20 mouse cellular contexts compared by ENCODE assay signal in genomic region chrX:159199495-159199894, GRCm38 (mm10). TPM values are rescaled to one million over a fixed set of nuclear protein-coding genes. Genes with fewer than 3 reads are reported as not detected.
DNase-seq lines count a peak whose midpoint lies in the region; ATAC-seq and TF ChIP-seq lines count a peak whose summit lies in the region.
"Had no signal": no experiment of that assay in that cellular context is flagged by ENCODE, and none has a peak within 500 bp of the region (broad histone marks: within the 10 kb centered on the region; RNA-seq: fewer than 3 reads in every experiment).

No protein-coding gene starts in this region.

- H3K4me1 ChIP-seq in bone marrow macrophage, adult 2 months (ENCODE audit: control insufficient read depth, insufficient read depth, low read length), result peaks cover 16% of the 10 kb centered on the region
- no peaks in the 10 kb centered on the region for H3K4me1 ChIP-seq in embryonic facial prominence, embryonic 10.5 days
- H3K4me1 ChIP-seq in hindbrain, embryonic 14.5 days (replicated peaks; ENCODE audit: control insufficient read depth, insufficient read depth, low read length), result no peaks in the 10 kb centered on the region
- H3K4me1 ChIP-seq: hindbrain, embryonic 12.5 days; liver, embryonic 12.5 days; lung, embryonic 15.5 days; midbrain, embryonic 13.5 days; neural tube, embryonic 12.5 days had no signal

- peak overlapping the region; percentile 94 for H3K27ac ChIP-seq in bone marrow macrophage, adult 2 months (ENCODE audit: insufficient read depth, low read depth, low read length)
- H3K27ac ChIP-seq in embryonic facial prominence, embryonic 10.5 days (replicated peaks), result no peak overlapping the region
- H3K27ac ChIP-seq in hindbrain, embryonic 14.5 days, result no peak overlapping the region
- H3K27ac ChIP-seq: hindbrain, embryonic 12.5 days; layer of hippocampus, adult 2 months; liver, embryonic 12.5 days; lung, embryonic 15.5 days; midbrain, embryonic 13.5 days; neural tube, embryonic 12.5 days had no signal

- no peak overlapping the region for H3K9ac ChIP-seq in hindbrain, embryonic 14.5 days
- H3K9ac ChIP-seq: hindbrain, embryonic 12.5 days; liver, embryonic 12.5 days; lung, embryonic 15.5 days; midbrain, embryonic 13.5 days; neural tube, embryonic 12.5 days had no signal

- H3K4me3 ChIP-seq in bone marrow macrophage, adult 2 months (ENCODE audit: insufficient read depth, low read length), result no peak overlapping the region; the same call in 1 of the 2 replicates
- H3K4me3 ChIP-seq in embryonic facial prominence, embryonic 10.5 days, result no peak overlapping the region
- H3K4me3 ChIP-seq in hindbrain, embryonic 14.5 days (replicated peaks; ENCODE audit: low read length), result no peak overlapping the region
- H3K4me3 ChIP-seq: hindbrain, embryonic 12.5 days; layer of hippocampus, adult 2 months; liver, embryonic 12.5 days; lung, embryonic 15.5 days; midbrain, embryonic 13.5 days; neural tube, embryonic 12.5 days had no signal

- H3K27me3 ChIP-seq in embryonic facial prominence, embryonic 10.5 days (replicated peaks; ENCODE audit: low read depth, poor library complexity, severe bottlenecking), result peaks cover 83% of the 10 kb centered on the region
- no peaks in the 10 kb centered on the region for H3K27me3 ChIP-seq in hindbrain, embryonic 14.5 days (ENCODE audit: control insufficient read depth, insufficient read depth, low read length)
- H3K27me3 ChIP-seq: hindbrain, embryonic 12.5 days; liver, embryonic 12.5 days; lung, embryonic 15.5 days; neural tube, embryonic 12.5 days had no signal

- no peaks in the 10 kb centered on the region for H3K36me3 ChIP-seq in embryonic facial prominence, embryonic 10.5 days (replicated peaks)
- H3K36me3 ChIP-seq in hindbrain, embryonic 14.5 days (replicated peaks; ENCODE audit: control insufficient read depth, insufficient read depth), result no peaks in the 10 kb centered on the region
- H3K36me3 ChIP-seq: hindbrain, embryonic 12.5 days; liver, embryonic 12.5 days; lung, embryonic 15.5 days; midbrain, embryonic 13.5 days; neural tube, embryonic 12.5 days had no signal

- peak; percentile 56 for ATAC-seq in megakaryocyte progenitor cell, adult 5-6 weeks (replicated peaks; ENCODE audit: poor library complexity)
- no peak for ATAC-seq in hindbrain, embryonic 14.5 days (ENCODE audit: low FRiP score)
- ATAC-seq: intestine, postnatal 0 days; liver, embryonic 12.5 days; midbrain, embryonic 13.5 days had no signal

- TF ChIP-seq CTCF in bone marrow macrophage, adult 2 months (IDR thresholded peaks at IDR 0.05; ENCODE audit: low read depth, low read length), result no peak

- TF ChIP-seq POLR2A in bone marrow macrophage, adult 2 months (IDR thresholded peaks at IDR 0.05; ENCODE audit: borderline replicate concordance, low read depth, low read length), result no peak

- peak; percentile 61 to 63 for DNase-seq in spleen, postnatal 36 days (ENCODE audit: low spot score in 2 of 2)
- DNase-seq in spleen, adult 12 weeks (ENCODE audit: low spot score), result no peak
- no peak for DNase-seq in embryonic facial prominence, embryonic 10.5 days (ENCODE audit: low spot score)
- DNase-seq in hindbrain, embryonic 14.5 days (ENCODE audit: low spot score), result no peak
- no peak for DNase-seq in adrenal gland, adult (ENCODE audit: inconsistent age in 2 of 2, low spot score in 1 of 2)
- DNase-seq: adrenal gland, postnatal 36 days; cerebellum, adult 9-10 months; gastrocnemius, postnatal 10 days; kidney, postnatal 10 days; right cerebral cortex, postnatal 25 days; thymus, adult 18-20 months had no signal

- H3K9me3 ChIP-seq in embryonic facial prominence, embryonic 10.5 days, result no peaks in the 10 kb centered on the region
- no peaks in the 10 kb centered on the region for H3K9me3 ChIP-seq in hindbrain, embryonic 14.5 days (ENCODE audit: control insufficient read depth, low read length)
- H3K9me3 ChIP-seq: hindbrain, embryonic 12.5 days; liver, embryonic 12.5 days; lung, embryonic 15.5 days; midbrain, embryonic 13.5 days; neural tube, embryonic 12.5 days had no signal

- no peak overlapping the region for H3K4me2 ChIP-seq in hindbrain, embryonic 14.5 days (replicated peaks)
- H3K4me2 ChIP-seq: hindbrain, embryonic 12.5 days; liver, embryonic 12.5 days; lung, embryonic 15.5 days; midbrain, embryonic 13.5 days; neural tube, embryonic 12.5 days had no signal

RNA-seq across cellular contexts. Expression of gene Rps6ka3, which starts 10.6 kb away (rescaled TPM):
- 49.1 and 79.0 TPM in 2 replicates for polyA plus RNA-seq in bone marrow macrophage, adult 2 months (2012; ENCODE audit: insufficient read depth, insufficient read length, missing spikeins)
- 60.2 and 64.4 TPM in 2 replicates for total RNA-seq in megakaryocyte progenitor cell, adult 5-6 weeks (2015)
- 28.0 and 35.8 TPM in 2 replicates for total RNA-seq in megakaryocyte progenitor cell, adult 5-6 weeks (2017)
- polyA plus RNA-seq in embryonic facial prominence, embryonic 10.5 days (2016; fragmentation: Nextera tagmentation; extraction: Ambion mirVana), result 6.7 and 7.0 TPM in 2 replicates
- 4.0 and 4.7 TPM in 2 replicates for polyA plus RNA-seq in hindbrain, embryonic 14.5 days (2014; fragmentation: Nextera tagmentation; extraction: Ambion mirVana)

Comparison
In these comparisons a context has a peak if more than half of its experiments do, and no peak if none do; other contexts are left out.
1. DNase-seq: peak in spleen, postnatal 36 days (2 of 2); none in spleen, adult 12 weeks (single experiment), embryonic facial prominence, embryonic 10.5 days (single experiment), hindbrain, embryonic 14.5 days (single experiment) and adrenal gland, adult (0 of 2).